Mouse (Mus musculus): ENCODE data around the gene Pdk1.

DNA sequence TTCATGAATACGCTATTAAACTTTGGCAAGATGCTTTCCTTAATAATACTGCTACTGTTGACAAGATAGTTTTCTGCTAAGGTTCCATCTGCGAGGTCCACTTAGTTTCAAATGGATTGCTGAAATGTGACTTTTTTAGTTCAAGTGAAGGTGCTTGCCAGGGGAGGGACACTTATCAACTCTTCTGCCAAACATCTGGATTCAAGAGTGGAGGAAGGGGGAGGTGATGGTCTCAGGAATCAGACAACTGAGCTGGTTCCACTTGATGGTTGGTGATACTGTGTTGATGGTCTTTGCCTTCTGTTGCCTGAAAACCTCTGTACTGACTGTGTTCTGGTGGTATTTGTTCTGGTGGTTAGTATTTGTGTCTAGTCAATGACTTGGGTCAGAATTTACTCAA, 1.4 kb downstream of the Pdk1 start:
- TF ChIP-seq CTCF (IDR thresholded peaks at IDR 0.05; ENCODE audit: control insufficient read depth, insufficient read depth, insufficient read length) (no peak), USF1 (IDR thresholded peaks at IDR 0.05; ENCODE audit: low read depth) (no peak), MYOG (IDR thresholded peaks at IDR 0.05; ENCODE audit: control insufficient read depth, extremely low read depth, insufficient read length) (no peak)

Measured in C2C12 (cell line).